Mouse (Mus musculus): ENCODE measurements around the gene Rbck1.

DNA sequence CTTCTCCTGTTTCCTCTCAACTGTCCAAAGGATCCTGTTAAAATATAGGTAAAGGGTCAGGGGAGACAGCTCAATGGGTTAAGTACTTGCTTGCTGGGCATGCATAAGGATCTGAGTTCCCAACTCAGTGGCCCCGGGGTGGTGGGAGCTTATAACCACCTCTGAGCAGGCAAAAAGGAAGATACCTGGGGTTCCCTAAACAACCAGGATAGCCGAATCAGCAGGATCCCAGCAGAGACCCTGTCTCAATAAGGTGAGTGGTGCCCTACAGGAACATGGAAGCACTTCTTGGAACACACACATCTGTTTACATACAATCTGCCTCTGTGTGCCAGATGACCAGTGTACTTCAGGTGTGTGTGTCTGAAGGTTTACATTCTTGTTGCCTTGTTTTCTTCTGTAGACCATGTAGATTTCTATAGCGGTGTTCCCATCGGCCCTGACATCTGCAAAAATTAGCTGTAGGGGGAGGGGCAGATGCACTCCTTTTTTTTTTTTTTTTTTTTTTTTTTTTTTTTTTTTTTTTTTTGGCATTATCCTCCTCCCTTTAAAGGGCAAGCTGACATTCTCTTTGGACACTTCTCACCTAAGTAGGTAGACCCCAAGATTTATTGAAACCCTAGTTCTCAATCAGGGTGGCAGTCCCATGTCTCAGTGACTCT, 1.0 kb upstream of the Rbck1 start:
- TF ChIP-seq CTCF (IDR thresholded peaks at IDR 0.05; ENCODE audit: low read depth) (no peak), EP300 (IDR thresholded peaks at IDR 0.05; ENCODE audit: low read depth) (no peak)
